Mouse (Mus musculus): Measurements from ENCODE around the gene Serpinc1.
"Not testable (repeated sequence)": the region's sequence is repeated elsewhere in the genome, so short reads cannot be mapped to it uniquely, and the experiment has no call there.

Gene Serpinc1

GRCm38 (mm10) chr1:161020051-161020450 is 41.7 kb downstream of the Serpinc1 start:
- DNase-seq (ENCODE audit: low read depth, low spot score), result no peak

- no peak for DNase-seq (ENCODE audit: low read depth, low spot score)
Measured at GRCm38 (mm10) chr1:161025410-161026210, 47.2 kb downstream of the Serpinc1 start.

GRCm38 (mm10) chr1:161027196-161027595 is 48.8 kb downstream of the Serpinc1 start:
- no peak for DNase-seq (ENCODE audit: low read depth, low spot score)

DNA sequence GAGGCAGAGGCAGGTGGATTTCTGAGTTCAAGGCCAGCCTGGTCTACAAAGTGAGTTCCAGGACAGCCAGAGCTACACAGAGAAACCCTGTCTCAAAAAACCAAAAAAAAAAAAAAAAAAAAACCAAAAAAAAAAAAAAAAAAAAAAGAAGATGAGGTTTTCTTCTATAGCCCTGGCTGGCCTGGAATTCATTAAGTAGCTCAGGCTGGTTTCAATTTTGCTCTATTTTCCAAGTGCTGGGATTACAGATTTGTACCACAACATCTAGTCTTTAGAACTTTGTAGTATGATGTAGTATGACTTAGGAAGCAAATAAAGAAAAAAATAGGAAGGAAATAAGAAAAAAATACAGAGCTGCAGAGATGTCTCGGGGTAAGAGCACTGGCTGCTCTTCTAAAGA is 50.0 kb downstream of the Serpinc1 start:
- not testable (repeated sequence) for DNase-seq (ENCODE audit: low read depth, low spot score)

DNA sequence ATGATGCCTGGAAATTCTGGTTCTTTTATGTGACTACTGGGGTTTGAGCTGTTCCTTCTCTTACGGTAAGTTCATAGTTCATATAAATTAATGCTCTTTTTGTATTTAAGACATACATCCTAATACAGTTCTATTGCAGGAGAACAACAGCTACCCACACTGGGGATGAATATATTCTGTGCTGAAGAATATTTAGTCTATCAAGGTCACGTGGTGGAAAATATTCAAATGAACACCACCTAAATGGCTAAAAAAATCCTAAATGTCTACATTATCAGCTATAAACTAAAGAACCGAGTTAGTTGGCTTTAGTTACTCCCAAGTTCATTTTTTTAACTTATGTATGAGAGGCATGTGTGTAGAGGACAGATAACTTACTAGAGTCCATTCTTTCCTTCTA is 51.7 kb downstream of the Serpinc1 start:
- DNase-seq (ENCODE audit: low read depth, low spot score), result no peak

DNA sequence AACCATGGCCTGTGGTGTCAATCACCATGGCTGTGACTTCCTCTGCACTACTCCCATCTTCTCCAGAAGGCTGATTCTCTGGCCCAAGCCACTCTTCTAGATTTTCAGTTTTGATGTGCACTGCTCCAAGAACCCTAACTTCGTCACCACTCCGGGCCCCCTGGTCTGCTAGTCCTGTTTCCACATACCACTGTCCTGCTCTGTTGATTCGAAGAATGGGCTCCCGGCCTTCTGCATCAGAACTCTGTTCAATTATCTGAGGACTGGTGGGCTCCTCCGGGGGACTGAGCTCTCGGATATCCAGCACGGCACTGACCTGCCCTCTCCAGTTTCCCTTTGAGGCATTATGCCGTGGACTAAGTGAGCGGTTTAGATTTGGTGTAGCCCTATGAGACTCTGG is 53.5 kb downstream of the Serpinc1 start:
- no peak for DNase-seq (ENCODE audit: low read depth, low spot score)

DNA sequence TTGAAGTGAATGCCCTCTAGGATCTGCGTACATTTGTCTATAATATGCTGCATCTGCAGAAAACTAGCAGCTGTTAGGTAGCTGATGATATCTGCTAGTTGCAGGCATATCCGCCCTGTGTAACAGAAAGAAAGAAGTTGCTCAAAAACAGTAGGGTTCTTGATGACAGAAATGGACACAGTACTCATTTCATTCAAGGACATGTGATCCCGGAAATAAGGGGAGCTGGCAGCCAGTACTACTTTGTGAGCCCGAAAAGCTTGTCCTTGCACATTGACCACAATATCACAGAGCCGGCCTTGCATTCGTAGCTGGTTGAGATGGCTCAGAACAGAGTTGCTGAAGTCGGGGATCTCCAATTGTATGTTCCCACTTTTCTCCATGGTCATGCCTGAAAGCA is 54.0 kb downstream of the Serpinc1 start:
- DNase-seq (ENCODE audit: low read depth, low spot score), result peak; percentile 41

DNA sequence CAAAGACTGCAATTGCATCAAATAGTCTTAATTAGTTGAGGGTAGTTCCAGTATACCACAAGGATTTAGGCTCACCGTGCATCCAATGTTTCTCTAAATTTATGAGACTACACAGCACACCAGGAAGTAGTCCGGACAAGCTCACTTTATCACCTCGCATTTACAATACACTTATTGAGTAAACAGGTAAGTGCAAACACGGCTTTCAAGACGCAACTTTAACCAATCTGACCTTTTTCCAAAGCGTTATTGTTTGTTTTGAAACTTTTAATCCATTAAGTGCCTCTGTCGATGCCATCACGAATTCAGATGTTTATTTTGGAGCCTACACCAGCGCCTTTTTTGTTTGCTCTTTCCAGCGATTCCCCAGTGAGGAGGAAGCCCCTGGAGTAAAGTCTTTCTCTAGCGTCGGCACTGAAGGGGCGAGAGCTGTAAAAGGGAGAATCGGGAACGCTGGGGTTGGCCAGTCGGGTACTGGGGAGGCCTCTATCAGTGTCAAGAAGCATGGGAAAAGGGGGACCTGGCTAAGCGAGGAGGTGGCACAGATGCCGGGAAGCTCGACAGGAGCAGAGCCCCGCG is 55.6 kb downstream of the Serpinc1 start:
- DNase-seq (ENCODE audit: low read depth, low spot score), result no peak

GRCm38 (mm10) chr1:161034435-161035280 is 56.3 kb downstream of the Serpinc1 start, which contains the start of gene Zbtb37:
Gene Zbtb37 (minus strand): TSS chr1:161034849.
- DNase-seq (ENCODE audit: low read depth, low spot score), result peak; percentile 100

DNA sequence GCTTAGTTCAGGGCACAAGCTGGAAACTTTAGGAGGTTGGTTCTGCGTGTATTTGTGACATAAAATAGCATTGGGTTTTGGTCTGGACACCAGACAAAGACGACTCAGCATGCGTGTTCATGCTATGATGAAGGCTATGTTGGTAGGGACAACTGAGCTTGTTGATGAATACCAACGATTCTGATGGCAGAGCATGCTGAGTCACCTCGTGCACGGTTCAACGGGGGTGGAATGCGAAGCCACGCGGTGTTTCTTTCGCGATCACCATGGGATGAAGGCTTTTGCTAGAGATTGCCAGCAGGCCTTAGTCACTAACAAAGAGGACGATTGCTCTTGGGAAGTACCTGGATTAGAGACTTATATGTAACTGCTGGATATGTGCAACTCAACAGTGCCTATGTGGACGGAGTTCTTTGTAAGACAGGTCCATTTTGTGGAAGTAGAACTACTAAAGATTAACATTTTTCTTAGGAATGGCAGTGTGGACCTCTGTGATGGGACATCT is 56.9 kb downstream of the Serpinc1 start:
- DNase-seq (ENCODE audit: low read depth, low spot score), result peak; percentile 77

DNA sequence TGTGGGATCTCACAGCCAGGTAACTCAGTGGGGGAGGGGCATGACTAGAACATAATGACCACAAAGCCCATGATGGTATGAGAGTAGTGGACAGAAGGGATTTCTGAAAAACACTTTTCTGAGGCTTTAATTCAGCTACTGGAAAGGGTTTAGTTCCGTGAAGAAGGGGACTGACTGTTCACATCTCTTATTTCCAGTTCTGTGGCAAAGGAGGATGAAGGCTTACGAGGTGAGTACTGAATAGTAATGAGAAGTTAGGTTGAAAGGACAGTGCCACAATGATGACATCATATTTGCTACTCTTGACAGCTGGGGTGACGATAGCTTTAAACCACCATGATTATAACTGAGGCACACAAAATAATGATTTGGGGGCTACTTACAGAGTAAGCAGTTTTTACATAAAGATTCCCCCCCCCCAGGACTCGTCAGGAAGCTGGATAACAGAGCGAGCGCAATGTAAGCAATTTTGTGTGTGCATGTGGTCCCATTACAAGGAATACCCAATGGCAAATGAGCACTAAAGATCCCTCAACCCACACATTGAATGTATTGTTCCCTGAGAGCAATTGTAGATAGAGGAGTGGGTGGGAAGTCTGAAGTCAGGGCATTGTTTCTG is 57.5 kb downstream of the Serpinc1 start:
- DNase-seq (ENCODE audit: low read depth, low spot score), result peak; percentile 49

DNA sequence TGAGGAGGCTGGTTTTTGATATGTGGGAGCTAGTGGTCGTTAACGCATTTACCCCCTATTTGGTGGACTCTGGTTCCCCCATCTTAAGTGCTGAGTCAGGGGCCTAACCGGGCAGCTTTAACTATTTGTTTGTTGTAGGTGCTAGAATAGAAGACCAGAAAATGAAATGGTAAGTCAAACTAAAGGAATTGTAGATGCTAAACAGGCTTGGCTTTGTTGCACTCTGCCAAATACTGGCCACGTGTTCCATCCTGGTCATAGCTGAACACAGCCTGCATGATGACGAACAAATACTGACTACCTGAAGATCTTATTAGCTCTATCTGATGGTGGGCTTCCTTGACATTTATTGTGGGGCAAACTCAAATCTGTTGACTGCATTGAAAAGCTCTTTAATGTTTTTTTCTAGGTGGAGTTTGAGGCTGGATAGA is 58.0 kb downstream of the Serpinc1 start:
- DNase-seq (ENCODE audit: low read depth, low spot score), result peak; percentile 39

DNA sequence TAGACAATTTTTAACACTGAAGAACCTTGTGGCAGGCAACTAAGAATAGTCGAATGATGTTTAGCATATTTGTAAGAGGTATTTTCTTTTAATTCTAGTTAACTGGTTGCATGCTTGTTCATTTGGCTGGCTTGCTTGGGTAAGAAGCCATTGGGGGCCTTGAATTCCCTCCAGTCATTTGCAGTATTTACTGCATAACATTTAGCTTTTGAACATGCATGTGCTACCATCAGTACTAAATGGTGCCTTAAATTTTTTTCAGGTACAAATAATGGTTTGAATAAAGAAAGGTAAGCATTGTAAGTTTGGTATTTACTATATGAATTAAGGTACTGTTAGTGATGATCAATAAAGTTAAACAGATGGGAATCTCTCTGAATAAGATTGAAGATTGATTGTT is 58.6 kb downstream of the Serpinc1 start:
- no peak for DNase-seq (ENCODE audit: low read depth, low spot score)

DNA sequence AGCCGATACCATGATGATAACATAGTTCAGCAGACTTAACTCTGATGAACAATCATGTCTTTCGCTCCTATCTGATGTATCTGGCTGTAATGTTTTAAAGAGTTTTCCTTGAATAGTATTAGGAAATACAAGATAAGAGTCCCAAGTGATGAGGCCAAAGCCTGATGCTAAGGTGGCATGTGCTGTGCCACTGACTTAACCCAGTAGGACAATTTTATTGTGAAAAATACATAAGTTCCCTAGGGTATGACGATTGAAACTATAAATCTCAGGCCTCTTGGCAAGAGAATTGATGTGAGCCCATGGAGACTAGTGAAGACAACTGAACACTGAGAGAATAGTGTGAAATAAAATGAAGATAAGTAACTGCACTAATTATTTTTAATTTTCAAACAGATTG is 59.2 kb downstream of the Serpinc1 start:
- DNase-seq (ENCODE audit: low read depth, low spot score), result no peak

DNA sequence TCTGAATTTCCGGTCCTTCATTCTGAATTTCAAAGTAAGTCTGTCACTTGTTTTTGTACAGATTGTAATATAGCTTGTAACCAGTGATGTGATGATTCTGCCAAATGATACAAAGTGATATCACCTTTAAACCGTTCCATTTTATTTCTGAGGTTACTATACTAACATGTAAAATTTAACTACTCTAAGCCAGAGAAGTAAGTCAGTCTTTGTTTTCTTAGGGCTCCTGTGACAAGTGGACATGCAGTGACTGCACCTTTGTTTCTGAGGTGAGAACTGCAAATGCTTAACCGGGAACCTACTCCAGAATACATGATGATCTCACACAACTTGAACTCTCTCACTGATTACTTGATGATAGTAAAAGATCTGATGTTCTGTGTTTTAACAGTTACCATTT is 59.6 kb downstream of the Serpinc1 start:
- no peak for DNase-seq (ENCODE audit: low read depth, low spot score)

DNA sequence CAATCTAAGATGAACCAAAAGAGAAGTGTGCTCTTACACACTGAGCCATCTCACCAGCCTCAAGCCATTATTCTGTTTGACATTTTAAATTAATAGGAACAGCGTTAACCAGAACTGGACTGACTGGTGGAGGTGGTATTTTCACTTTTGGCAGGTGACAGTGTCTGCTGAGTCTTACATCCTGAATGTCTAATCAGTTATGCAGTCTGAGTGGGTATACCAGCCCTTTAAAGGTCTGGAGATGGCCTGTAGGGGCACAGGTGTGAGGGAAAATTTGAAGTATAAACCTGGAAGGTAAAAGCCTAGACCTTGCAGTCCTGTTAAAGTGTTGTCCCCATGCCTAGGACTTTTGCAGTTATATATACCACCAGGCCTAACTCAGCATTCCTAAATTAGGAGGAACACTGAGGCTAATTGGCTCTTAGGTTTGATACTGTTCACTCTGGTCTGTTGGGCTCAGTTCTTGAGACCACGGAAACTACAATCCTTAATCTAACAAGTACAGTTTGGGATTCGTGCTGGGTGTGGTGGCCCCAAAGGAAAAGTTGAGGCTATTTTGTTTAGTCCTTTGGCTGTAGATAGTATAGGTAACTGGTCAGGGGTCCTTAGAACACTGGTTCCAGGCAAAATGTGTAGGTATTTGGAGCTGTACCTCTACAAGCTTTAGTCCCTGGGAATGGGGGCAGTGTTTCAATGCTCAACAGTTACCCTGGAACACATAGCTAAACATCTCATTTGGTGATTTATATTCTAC is 60.8 kb downstream of the Serpinc1 start:
- no peak for DNase-seq (ENCODE audit: low read depth, low spot score)

DNA sequence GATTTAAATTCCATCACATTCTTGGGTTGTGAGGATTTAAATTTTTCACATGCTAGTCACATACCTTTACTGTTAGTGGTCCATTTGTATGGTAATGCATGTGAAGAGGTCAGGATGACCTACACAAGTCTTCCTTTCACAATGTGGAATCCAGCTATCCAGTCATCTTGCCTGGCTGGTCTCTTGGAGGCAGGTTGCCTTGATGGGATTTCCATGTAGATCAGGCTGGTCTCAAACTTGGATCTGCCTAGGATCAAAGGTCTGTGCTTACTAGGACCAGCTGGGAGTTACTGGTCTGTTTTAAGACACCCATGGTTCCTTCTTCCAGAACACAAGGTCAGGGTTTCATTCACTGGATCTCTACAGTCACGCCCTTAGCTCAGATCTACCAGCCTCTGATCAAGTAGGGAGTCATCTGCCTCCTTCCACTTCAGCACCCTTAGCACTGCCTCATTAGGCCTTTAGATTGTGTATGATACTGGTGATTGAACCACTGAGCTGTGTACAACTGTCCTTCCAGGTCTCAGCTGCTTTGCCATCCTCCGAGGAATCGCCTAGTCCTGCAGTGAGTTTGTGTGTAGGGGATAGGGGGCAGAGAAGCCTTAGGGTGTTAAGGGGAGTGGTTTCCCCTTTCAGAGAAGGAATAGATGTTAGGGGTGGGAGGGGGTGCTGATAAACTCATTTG is 61.5 kb downstream of the Serpinc1 start:
- no peak for DNase-seq (ENCODE audit: low read depth, low spot score)

- no peak for DNase-seq (ENCODE audit: low read depth, low spot score)
Measured at GRCm38 (mm10) chr1:161040426-161040770, 62.0 kb downstream of the Serpinc1 start.

DNA sequence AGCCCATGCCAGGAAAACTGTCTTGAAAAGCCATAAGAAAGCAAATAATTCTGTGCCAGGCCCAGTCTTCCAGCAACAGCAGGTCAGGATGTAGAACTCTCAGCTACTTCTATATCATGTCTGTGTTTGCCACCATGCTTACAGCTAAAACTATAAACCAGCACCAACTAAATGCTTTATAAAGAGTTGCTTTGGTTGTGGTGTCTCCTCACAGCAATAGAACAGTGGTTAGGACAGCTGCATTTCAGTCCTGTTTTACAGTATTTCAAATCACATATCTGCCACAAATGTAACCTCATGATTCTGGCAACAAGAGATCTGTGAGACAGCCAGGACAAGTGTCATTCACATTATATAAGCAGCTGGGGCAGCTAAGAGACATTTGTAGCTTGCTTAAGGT is 62.5 kb downstream of the Serpinc1 start:
- DNase-seq (ENCODE audit: low read depth, low spot score), result no peak

DNA sequence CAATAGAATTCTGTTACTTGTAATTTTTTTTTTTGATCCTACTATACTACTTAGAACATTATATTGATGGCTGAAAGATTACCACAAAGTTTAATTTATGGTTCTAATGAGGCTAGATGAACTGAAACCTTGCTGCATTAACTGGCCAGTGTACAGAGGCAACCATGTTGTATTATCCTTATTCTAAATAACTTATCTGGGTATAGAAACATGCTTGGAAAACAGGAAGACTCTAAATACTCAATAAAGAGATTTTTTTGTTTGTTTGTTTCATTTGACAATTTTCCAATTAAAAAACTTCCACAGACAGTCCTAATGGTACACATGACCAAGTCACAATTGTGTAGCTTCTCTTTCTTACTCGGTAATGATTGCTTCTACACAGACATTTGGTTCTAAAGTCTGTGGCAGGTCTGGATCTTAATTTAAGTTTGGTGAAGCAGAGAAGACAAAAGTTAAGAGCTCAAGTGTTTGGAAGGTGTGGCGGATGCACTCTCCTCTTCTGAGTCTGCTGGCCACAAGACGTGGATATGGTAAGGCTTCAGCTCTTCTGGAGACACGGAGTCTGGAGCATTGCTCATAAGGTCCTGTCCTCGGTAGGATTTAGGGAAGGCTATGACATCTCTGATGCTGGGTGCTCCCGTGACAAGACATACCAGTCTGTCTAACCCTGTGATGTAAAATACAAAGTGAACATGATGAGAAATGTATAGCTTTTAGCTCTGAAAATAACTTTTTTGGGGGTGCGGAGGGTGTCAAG is 63.1 kb downstream of the Serpinc1 start:
- DNase-seq (ENCODE audit: low read depth, low spot score), result no peak
